Mouse (Mus musculus) intestine, embryonic 15.5 days (tissue): Measurements from ENCODE around the gene Sec22a. TPM values are rescaled to one million over a fixed set of nuclear protein-coding genes. Genes with fewer than 3 reads are reported as not detected.

Experiments used
- ATAC-seq: fragments of 200-750 bp; cut with Nextera tagmentation; 2 replicates; pipeline ENCODE4 v1.8.0; 2017; ENCODE audit warnings: moderate TSS enrichment, moderate library complexity
- H3K27ac ChIP-seq: fragments of 300-500 bp; sonication (generic); 2 replicates; pipeline ENCODE4 v1.5.1; 2015; ENCODE audit warnings: mild to moderate bottlenecking, inconsistent platforms
- H3K27me3 ChIP-seq: fragments of 300-500 bp; sonication (generic); replicated peaks from 2 replicates; pipeline ENCODE4 v1.6.1; 2015; ENCODE audit warnings: inconsistent platforms
- H3K36me3 ChIP-seq: fragments of 300-500 bp; sonication (generic); 2 replicates; pipeline ENCODE4 v1.6.1; 2015; ENCODE audit warnings: inconsistent platforms
- H3K4me1 ChIP-seq: fragments of 300-500 bp; sonication (generic); replicated peaks from 2 replicates; pipeline ENCODE4 v1.6.1; 2015; ENCODE audit warnings: inconsistent platforms
- H3K4me2 ChIP-seq: fragments of 300-500 bp; sonication (generic); replicated peaks from 2 replicates; pipeline ENCODE4 v1.6.1; 2015; ENCODE audit warnings: mild to moderate bottlenecking, inconsistent platforms
- H3K4me3 ChIP-seq: fragments of 300-500 bp; sonication (generic); replicated peaks from 2 replicates; pipeline ENCODE4 v1.5.1; 2015; ENCODE audit warnings: inconsistent platforms
- H3K9ac ChIP-seq: fragments of 300-500 bp; sonication (generic); 2 replicates; pipeline ENCODE4 v1.6.1; 2015; ENCODE audit warnings: inconsistent platforms
- H3K9me3 ChIP-seq: fragments of 300-500 bp; sonication (generic); 2 replicates; pipeline ENCODE4 v1.6.1; 2016; ENCODE audit warnings: inconsistent platforms
- WGBS: fragments of 180-500 bp; shearing (Covaris S2); methylation state at CpG from one replicate; pipeline ENCODE4 v1.1.7; 2015; 5-methylcytosine and 5-hydroxymethylcytosine counted together
- polyA plus RNA-seq: library from polyadenylated mRNA; unstranded; fragments of >200 nt; fragmentation: Nextera tagmentation; extraction: Ambion mirVana; gene quantifications from 2 replicates; pipeline ENCODE4 v1.2.1, GENCODE M21; 2015

Gene Sec22a
- polyA plus RNA-seq, 1 experiment from 2014 or later: 54.3 TPM

GRCm38 (mm10) chr16:35362221-35362620, 1.5 kb downstream of the Sec22a start:
- Histone ChIP-seq H3K9me3 (no peaks in the 10 kb centered on the region), H3K36me3 (no peaks in the 10 kb centered on the region), H3K4me3 (no peak overlapping the region), H3K4me1 (peaks cover 6% of the 10 kb centered on the region; the same call in 1 of the 2 replicates), H3K27ac (no peak overlapping the region), H3K9ac (no peak overlapping the region), H3K27me3 (no peaks in the 10 kb centered on the region), H3K4me2 (peak overlapping the region; percentile 72)
- ATAC-seq: no peak
- WGBS: 84% methylated on average over 2 of the region's 2 CpGs

- Histone ChIP-seq H3K4me1 (peaks cover 6% of the 10 kb centered on the region; the same call in 1 of the 2 replicates), H3K27ac (no peak overlapping the region), H3K36me3 (no peaks in the 10 kb centered on the region), H3K9me3 (no peaks in the 10 kb centered on the region), H3K4me3 (no peak overlapping the region), H3K27me3 (no peaks in the 10 kb centered on the region), H3K4me2 (no peak overlapping the region), H3K9ac (no peak overlapping the region)
- 36% methylated on average over 6 of the region's 6 CpGs for WGBS
- no peak for ATAC-seq
Measured at GRCm38 (mm10) chr16:35360593-35360992, 3.1 kb downstream of the Sec22a start.

GRCm38 (mm10) chr16:35357449-35357848, 6.3 kb downstream of the Sec22a start:
- no peaks in the 10 kb centered on the region for H3K4me1 ChIP-seq
- no peak overlapping the region for H3K4me3 ChIP-seq
- ATAC-seq: no peak
- H3K27me3 ChIP-seq: no peaks in the 10 kb centered on the region
- 92% methylated on average over 1 of the region's 1 CpGs for WGBS
- no peak overlapping the region for H3K27ac ChIP-seq
- no peaks in the 10 kb centered on the region for H3K9me3 ChIP-seq
- 0 out of 2 replicates have a peak, but pooled peaks cover 5% of the 10 kb centered on the region for H3K36me3 ChIP-seq
- no peak overlapping the region for H3K4me2 ChIP-seq
- H3K9ac ChIP-seq: no peak overlapping the region

- no peaks in the 10 kb centered on the region for H3K9me3 ChIP-seq
- H3K4me3 ChIP-seq: no peak overlapping the region
- no peaks in the 10 kb centered on the region for H3K27me3 ChIP-seq
- no peaks in the 10 kb centered on the region for H3K36me3 ChIP-seq
- no peak overlapping the region for H3K27ac ChIP-seq
- no peak overlapping the region for H3K4me2 ChIP-seq
- WGBS: 85% methylated on average over 1 of the region's 1 CpGs
- no peak overlapping the region for H3K9ac ChIP-seq
- ATAC-seq: no peak
- no peaks in the 10 kb centered on the region for H3K4me1 ChIP-seq
Measured at GRCm38 (mm10) chr16:35330451-35330850, 33.3 kb downstream of the Sec22a start.

GRCm38 (mm10) chr16:35319773-35320172, 43.9 kb downstream of the Sec22a start:
- no peak for ATAC-seq
- Histone ChIP-seq H3K4me2 (no peak overlapping the region), H3K27me3 (no peaks in the 10 kb centered on the region), H3K4me3 (no peak overlapping the region), H3K4me1 (0 out of 2 replicates have a peak, but pooled peaks cover 2% of the 10 kb centered on the region), H3K27ac (no peak overlapping the region), H3K9me3 (no peaks in the 10 kb centered on the region), H3K9ac (no peak overlapping the region), H3K36me3 (no peaks in the 10 kb centered on the region)
- 73% methylated on average over 2 of the region's 2 CpGs for WGBS

GRCm38 (mm10) chr16:35319335-35319734, 44.4 kb downstream of the Sec22a start:
- Histone ChIP-seq H3K27ac (no peak overlapping the region), H3K27me3 (no peaks in the 10 kb centered on the region), H3K4me2 (no peak overlapping the region), H3K4me3 (no peak overlapping the region), H3K9ac (no peak overlapping the region), H3K4me1 (0 out of 2 replicates have a peak, but pooled peaks cover 2% of the 10 kb centered on the region), H3K9me3 (no peaks in the 10 kb centered on the region), H3K36me3 (no peaks in the 10 kb centered on the region)
- 33% methylated on average over 4 of the region's 4 CpGs for WGBS
- ATAC-seq: peak; percentile 61; the same call in 1 of the 2 replicates

- ATAC-seq: no peak
- 60% methylated on average over 6 of the region's 6 CpGs for WGBS
- Histone ChIP-seq H3K4me2 (no peak overlapping the region), H3K36me3 (no peaks in the 10 kb centered on the region), H3K9me3 (no peaks in the 10 kb centered on the region), H3K27ac (no peak overlapping the region), H3K4me1 (0 out of 2 replicates have a peak, but pooled peaks cover 2% of the 10 kb centered on the region), H3K4me3 (no peak overlapping the region), H3K9ac (no peak overlapping the region), H3K27me3 (no peaks in the 10 kb centered on the region)
Measured at GRCm38 (mm10) chr16:35318397-35318796, 45.3 kb downstream of the Sec22a start.

GRCm38 (mm10) chr16:35317460-35317859, 46.3 kb downstream of the Sec22a start:
- Histone ChIP-seq H3K9me3 (no peaks in the 10 kb centered on the region), H3K27ac (no peak overlapping the region), H3K36me3 (no peaks in the 10 kb centered on the region), H3K4me1 (0 out of 2 replicates have a peak, but pooled peaks cover 2% of the 10 kb centered on the region), H3K4me2 (no peak overlapping the region), H3K9ac (no peak overlapping the region), H3K27me3 (no peaks in the 10 kb centered on the region), H3K4me3 (no peak overlapping the region)
- 91% methylated on average over 5 of the region's 5 CpGs for WGBS
- ATAC-seq: no peak

- Histone ChIP-seq H3K27ac (no peak overlapping the region), H3K4me2 (no peak overlapping the region), H3K9me3 (no peaks in the 10 kb centered on the region), H3K4me3 (no peak overlapping the region), H3K4me1 (0 out of 2 replicates have a peak, but pooled peaks cover 2% of the 10 kb centered on the region), H3K9ac (no peak overlapping the region), H3K36me3 (no peaks in the 10 kb centered on the region), H3K27me3 (no peaks in the 10 kb centered on the region)
- no peak for ATAC-seq
Measured at GRCm38 (mm10) chr16:35316856-35317264, 46.9 kb downstream of the Sec22a start.

- no peak for ATAC-seq
- H3K9me3 ChIP-seq: no peaks in the 10 kb centered on the region
- H3K4me2 ChIP-seq: no peak overlapping the region
- H3K4me3 ChIP-seq: no peak overlapping the region
- no peaks in the 10 kb centered on the region for H3K27me3 ChIP-seq
- H3K9ac ChIP-seq: no peak overlapping the region
- H3K4me1 ChIP-seq: peaks cover 2% of the 10 kb centered on the region; the same call in 1 of the 2 replicates
- H3K27ac ChIP-seq: no peak overlapping the region
- H3K36me3 ChIP-seq: no peaks in the 10 kb centered on the region
- 73% methylated on average over 3 of the region's 3 CpGs for WGBS
Measured at GRCm38 (mm10) chr16:35315496-35315895, 48.2 kb downstream of the Sec22a start.

GRCm38 (mm10) chr16:35311586-35311985, 52.1 kb downstream of the Sec22a start:
- Histone ChIP-seq H3K4me1 (no peaks in the 10 kb centered on the region; the same call in 1 of the 2 replicates), H3K9ac (no peak overlapping the region), H3K9me3 (no peaks in the 10 kb centered on the region), H3K36me3 (no peaks in the 10 kb centered on the region), H3K4me2 (no peak overlapping the region), H3K27ac (no peak overlapping the region), H3K27me3 (no peaks in the 10 kb centered on the region), H3K4me3 (no peak overlapping the region)
- ATAC-seq: no peak
- WGBS: 65% methylated on average over 8 of the region's 8 CpGs

GRCm38 (mm10) chr16:35310551-35311110, 53.1 kb downstream of the Sec22a start:
- Histone ChIP-seq H3K9ac (no peak overlapping the region), H3K9me3 (no peaks in the 10 kb centered on the region), H3K4me1 (no peaks in the 10 kb centered on the region; the same call in 1 of the 2 replicates), H3K4me2 (no peak overlapping the region), H3K4me3 (no peak overlapping the region), H3K27me3 (no peaks in the 10 kb centered on the region), H3K36me3 (no peaks in the 10 kb centered on the region), H3K27ac (no peak overlapping the region)
- 17% methylated on average over 2 of the region's 2 CpGs for WGBS
- ATAC-seq: no peak

- H3K27me3 ChIP-seq: no peaks in the 10 kb centered on the region
- ATAC-seq: no peak
- H3K27ac ChIP-seq: no peak overlapping the region
- no peak overlapping the region for H3K4me2 ChIP-seq
- no peaks in the 10 kb centered on the region for H3K9me3 ChIP-seq
- no peaks in the 10 kb centered on the region for H3K36me3 ChIP-seq
- H3K4me1 ChIP-seq: no peaks in the 10 kb centered on the region; the same call in 1 of the 2 replicates
- WGBS: 81% methylated on average over 4 of the region's 4 CpGs
- H3K4me3 ChIP-seq: no peak overlapping the region
- H3K9ac ChIP-seq: no peak overlapping the region
Measured at GRCm38 (mm10) chr16:35309634-35310033, 54.1 kb downstream of the Sec22a start.
